Mouse (Mus musculus) lung, embryonic 14.5 days (tissue): Measurements from ENCODE around the gene Cep135. TPM values are rescaled to one million over a fixed set of nuclear protein-coding genes. Genes with fewer than 3 reads are reported as not detected.
A peak's percentile ranks its signal among the peaks of the same experiment; 100 is the strongest.

ENCODE experiments used
- ATAC-seq: fragments of 200-750 bp; cut with Nextera tagmentation; 2 replicates; pipeline ENCODE4 v1.8.0; 2017; ENCODE audit warnings: mild to moderate bottlenecking, moderate TSS enrichment, moderate library complexity; ENCODE audit not compliant: insufficient read depth
- DNase-seq: peaks from one replicate; pipeline ENCODE4 v3.0.0-alpha.2; 2015
- H3K27ac ChIP-seq: fragments of 300-500 bp; sonication (generic); 2 replicates; pipeline ENCODE4 v1.5.1; 2014; ENCODE audit warnings: low read depth, mild to moderate bottlenecking, moderate library complexity
- H3K27me3 ChIP-seq: fragments of 300-500 bp; sonication (generic); 2 replicates; pipeline ENCODE4 v1.6.1; 2014; ENCODE audit warnings: low read length, control low read depth; ENCODE audit not compliant: insufficient read depth
- H3K36me3 ChIP-seq: fragments of 300-500 bp; sonication (generic); 2 replicates; pipeline ENCODE4 v1.6.1; 2014; ENCODE audit warnings: control low read depth; ENCODE audit not compliant: insufficient read depth
- H3K4me1 ChIP-seq: fragments of 300-500 bp; sonication (generic); 2 replicates; pipeline ENCODE4 v1.6.1; 2014; ENCODE audit warnings: antibody characterized with exemption, control low read depth; ENCODE audit not compliant: insufficient read depth
- H3K4me2 ChIP-seq: fragments of 300-500 bp; sonication (generic); 2 replicates; pipeline ENCODE4 v1.6.1; 2014; ENCODE audit warnings: mild to moderate bottlenecking
- H3K4me3 ChIP-seq: fragments of 300-500 bp; sonication (generic); 2 replicates; pipeline ENCODE4 v1.5.1; 2014; ENCODE audit warnings: low read depth, low read length
- H3K9ac ChIP-seq: fragments of 300-500 bp; sonication (generic); 2 replicates; pipeline ENCODE4 v1.6.1; 2014
- H3K9me3 ChIP-seq: fragments of 300-500 bp; sonication (generic); 2 replicates; pipeline ENCODE4 v1.6.1; 2016; ENCODE audit warnings: low read depth, low read length, control low read depth
- CTCF ChIP-seq: IDR thresholded peaks from 2 replicates; pipeline ENCODE4 v1.5.1; 2016; ENCODE audit warnings: antibody characterized with exemption, low read depth
- WGBS: fragments of 180-500 bp; shearing (Covaris S2); extraction: QIAGEN DNeasy Blood & Tissue Kit; methylation state at CpG from one replicate; pipeline ENCODE4 v1.1.7; 2014; 5-methylcytosine and 5-hydroxymethylcytosine counted together
- polyA plus RNA-seq: library from polyadenylated mRNA; unstranded; fragments of >200 nt; fragmentation: Nextera tagmentation; extraction: Ambion mirVana; gene quantifications from 2 replicates; pipeline ENCODE4 v1.2.1, GENCODE M21; 2014

Gene Cep135
- polyA plus RNA-seq, 1 experiment from 2014 or later: 9.6 TPM

GRCm38 (mm10) chr5:76642076-76642475, 53.6 kb downstream of the Cep135 start:
- Histone ChIP-seq H3K27me3 (no peaks in the 10 kb centered on the region), H3K27ac (no peak overlapping the region), H3K9me3 (no peaks in the 10 kb centered on the region), H3K9ac (no peak overlapping the region), H3K36me3 (peaks cover 70% of the 10 kb centered on the region), H3K4me2 (no peak overlapping the region), H3K4me1 (no peaks in the 10 kb centered on the region), H3K4me3 (no peak overlapping the region)
- no peak for ATAC-seq
- no peak for TF ChIP-seq CTCF
- no peak for DNase-seq
- 85% methylated on average over 4 of the region's 4 CpGs for WGBS

- no peak for DNase-seq
- Histone ChIP-seq H3K36me3 (peaks cover 53% of the 10 kb centered on the region), H3K4me1 (no peaks in the 10 kb centered on the region), H3K4me3 (no peak overlapping the region), H3K27ac (no peak overlapping the region), H3K27me3 (no peaks in the 10 kb centered on the region), H3K9ac (no peak overlapping the region), H3K4me2 (no peak overlapping the region), H3K9me3 (no peaks in the 10 kb centered on the region)
- no peak for TF ChIP-seq CTCF
- ATAC-seq: no peak
- 88% methylated on average over 7 of the region's 7 CpGs for WGBS
Measured at GRCm38 (mm10) chr5:76644234-76644633, 55.7 kb downstream of the Cep135 start.

- no peak overlapping the region for H3K27ac ChIP-seq
- 88% methylated on average over 10 of the region's 10 CpGs for WGBS
- H3K36me3 ChIP-seq: peaks cover 44% of the 10 kb centered on the region
- no peaks in the 10 kb centered on the region for H3K27me3 ChIP-seq
- no peaks in the 10 kb centered on the region for H3K4me1 ChIP-seq
- H3K4me3 ChIP-seq: no peak overlapping the region
- H3K9ac ChIP-seq: no peak overlapping the region
- H3K9me3 ChIP-seq: no peaks in the 10 kb centered on the region
- no peak for TF ChIP-seq CTCF
- ATAC-seq: no peak
- H3K4me2 ChIP-seq: no peak overlapping the region
- no peak for DNase-seq
Measured at GRCm38 (mm10) chr5:76645091-76645868, 56.8 kb downstream of the Cep135 start.

GRCm38 (mm10) chr5:76649897-76650296, 61.4 kb downstream of the Cep135 start:
- no peak overlapping the region for H3K4me2 ChIP-seq
- DNase-seq (no peak), ATAC-seq (no peak)
- no peak overlapping the region for H3K4me3 ChIP-seq
- H3K27ac ChIP-seq: no peak overlapping the region
- TF ChIP-seq CTCF: no peak
- H3K27me3 ChIP-seq: no peaks in the 10 kb centered on the region
- H3K9me3 ChIP-seq: no peaks in the 10 kb centered on the region
- 0 out of 2 replicates have a peak, but pooled peaks cover 7% of the 10 kb centered on the region for H3K36me3 ChIP-seq
- 47% methylated on average over 4 of the region's 4 CpGs for WGBS
- no peak overlapping the region for H3K9ac ChIP-seq
- no peaks in the 10 kb centered on the region for H3K4me1 ChIP-seq

- no peak overlapping the region for H3K4me3 ChIP-seq
- DNase-seq: no peak
- WGBS: 68% methylated on average over 5 of the region's 5 CpGs
- no peak for TF ChIP-seq CTCF
- no peaks in the 10 kb centered on the region for H3K27me3 ChIP-seq
- H3K4me2 ChIP-seq: no peak overlapping the region
- H3K36me3 ChIP-seq: 0 out of 2 replicates have a peak, but pooled peaks cover 3% of the 10 kb centered on the region
- H3K27ac ChIP-seq: no peak overlapping the region
- H3K9me3 ChIP-seq: no peaks in the 10 kb centered on the region
- H3K9ac ChIP-seq: no peak overlapping the region
- no peak for ATAC-seq
- H3K4me1 ChIP-seq: no peaks in the 10 kb centered on the region
Measured at GRCm38 (mm10) chr5:76651151-76651725, 62.7 kb downstream of the Cep135 start.

- no peaks in the 10 kb centered on the region for H3K27me3 ChIP-seq
- TF ChIP-seq CTCF: no peak
- no peak for ATAC-seq
- peak within 1 kb of the TSS; percentile 95 for H3K4me2 ChIP-seq
- DNase-seq: peak; percentile 39
- peak within 1 kb of the TSS; percentile 92 for H3K9ac ChIP-seq
- WGBS: 85% methylated on average over 2 of the region's 2 CpGs
- no peaks in the 10 kb centered on the region for H3K36me3 ChIP-seq
- H3K9me3 ChIP-seq: no peaks in the 10 kb centered on the region
- peak within 1 kb of the TSS; percentile 77 for H3K4me3 ChIP-seq
- H3K4me1 ChIP-seq: 0 out of 2 replicates have a peak, but pooled peaks cover 5% of the 10 kb centered on the region
- no peak within 1 kb of the TSS for H3K27ac ChIP-seq
Measured at GRCm38 (mm10) chr5:76656212-76656611, 67.7 kb downstream of the Cep135 start, which contains the start of gene C530008M17Rik. TSS of gene C530008M17Rik (plus strand) at chr5:76656512.
